Mouse (Mus musculus): ENCODE results near the gene Apip. TPM values are rescaled to one million over a fixed set of nuclear protein-coding genes. Genes with fewer than 3 reads are reported as not detected.

Gene Apip
- 10 to 100 TPM; 10.2 to 18.9 TPM for total RNA-seq (2023)

DNA sequence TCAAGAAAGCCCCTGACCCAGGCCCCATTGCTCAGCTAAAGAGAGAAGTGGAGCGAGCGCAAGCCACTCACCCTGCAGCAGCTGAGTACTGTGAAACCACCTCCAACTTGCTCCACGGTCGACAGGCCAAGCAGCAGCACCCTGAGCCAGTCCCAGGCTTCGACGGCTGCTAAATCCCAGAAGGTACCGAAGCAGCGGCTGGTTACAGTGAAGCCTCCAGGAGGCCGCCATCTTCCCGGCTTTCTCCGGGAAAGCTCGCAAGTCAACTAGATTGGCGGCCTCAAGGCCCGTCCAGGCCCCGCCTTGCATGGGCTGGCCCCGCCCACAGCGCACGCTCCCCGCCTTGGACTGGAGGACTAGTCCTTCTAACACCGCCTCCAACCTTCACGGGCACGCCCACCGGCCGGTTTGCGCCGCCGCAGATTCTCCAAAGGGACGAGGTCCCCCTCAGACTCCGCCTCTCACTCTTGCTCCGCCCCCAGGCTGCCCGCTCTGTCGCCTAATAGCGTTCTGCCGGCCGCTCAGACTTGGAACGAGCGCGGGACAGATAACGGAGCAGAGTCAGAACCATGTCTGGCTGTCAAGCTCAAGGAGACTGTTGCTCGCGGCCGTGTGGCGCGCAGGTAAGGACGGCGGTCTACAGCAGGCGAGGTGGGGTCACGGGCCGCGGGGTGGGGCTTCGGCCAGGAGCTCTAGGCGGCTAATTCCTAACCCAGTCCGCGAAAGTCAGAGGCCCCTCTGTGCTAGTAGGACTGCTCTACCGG, at the start of gene Apip, which contains the start of gene Pdhx:
Gene Apip, plus strand, starts transcription at position 457 of the 764 bp plus-strand sequence.
Gene Pdhx, minus strand, starts transcription at position 295 of the 764 bp plus-strand sequence.

Other genes with a start within 250 kb of the Apip start
- gene Cd44, start 172.0 kb upstream of the Apip start, total RNA-seq (2023): 10 to 100 TPM; 73.2 to 85.5 TPM
- gene Pdhx, start 162 bp upstream of the Apip start, total RNA-seq (2023): 10 to 100 TPM; 14.0 to 16.8 TPM
- under 1 TPM in 1 of 2 experiments, not detected in 1; 0.78 TPM for gene Ehf, start 229.6 kb downstream of the Apip start, total RNA-seq (2023)